Mouse (Mus musculus): Measurements from ENCODE around the gene Alyref.
"Not testable (repeated sequence)": the region's sequence is repeated elsewhere in the genome, so short reads cannot be mapped to it uniquely, and the experiment has no call there.

Gene Alyref

DNA sequence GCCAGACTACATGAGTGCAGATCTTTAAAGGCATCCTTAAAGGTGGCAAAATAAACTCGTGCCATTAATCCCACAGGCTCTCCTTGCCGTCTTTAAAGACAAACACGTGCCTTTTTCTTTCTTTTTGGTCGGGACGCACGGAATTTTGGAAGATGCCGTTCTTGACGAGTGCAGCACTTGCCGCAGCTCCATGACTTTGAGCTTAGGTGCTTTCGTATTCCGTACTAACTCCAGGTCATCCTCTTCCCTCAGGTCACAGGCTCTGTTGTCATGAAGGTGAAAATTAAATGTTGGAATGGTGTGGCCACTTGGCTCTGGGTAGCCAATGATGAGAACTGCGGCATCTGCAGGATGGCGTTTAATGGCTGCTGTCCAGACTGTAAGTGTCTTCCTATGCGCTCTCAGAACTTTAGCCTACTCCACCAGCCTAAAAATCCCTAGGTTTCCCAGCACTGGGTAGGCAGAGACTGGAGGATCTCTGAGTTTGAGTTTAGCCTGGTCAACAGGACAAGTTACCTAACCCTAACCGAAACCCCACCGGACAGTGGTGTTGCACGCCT, 905 bp upstream of the Alyref start:
- DNase-seq: no peak

- DNase-seq: peak; percentile 24
Observed at GRCm38 (mm10) chr11:120597240-120598235, 627 bp downstream of the Alyref start.

DNA sequence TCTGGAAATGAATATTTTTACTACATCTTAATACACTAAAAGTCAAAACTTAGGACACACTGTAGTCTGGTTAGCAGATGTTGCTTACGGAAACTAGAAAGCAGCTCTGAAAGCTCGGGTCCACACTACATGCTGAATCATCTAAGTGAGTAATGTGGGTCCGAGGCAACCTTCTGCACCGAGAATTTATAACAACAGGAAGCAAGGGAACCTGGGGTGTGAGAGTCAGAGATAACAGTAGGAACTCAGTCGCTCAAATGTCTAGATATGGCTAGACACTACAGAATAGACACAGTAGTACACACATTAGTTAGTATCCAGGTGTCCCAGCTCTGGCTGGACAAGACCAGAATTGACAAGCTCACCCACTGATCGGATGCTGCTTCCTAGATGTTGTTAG, 9.6 kb downstream of the Alyref start:
- no peak for DNase-seq

DNA sequence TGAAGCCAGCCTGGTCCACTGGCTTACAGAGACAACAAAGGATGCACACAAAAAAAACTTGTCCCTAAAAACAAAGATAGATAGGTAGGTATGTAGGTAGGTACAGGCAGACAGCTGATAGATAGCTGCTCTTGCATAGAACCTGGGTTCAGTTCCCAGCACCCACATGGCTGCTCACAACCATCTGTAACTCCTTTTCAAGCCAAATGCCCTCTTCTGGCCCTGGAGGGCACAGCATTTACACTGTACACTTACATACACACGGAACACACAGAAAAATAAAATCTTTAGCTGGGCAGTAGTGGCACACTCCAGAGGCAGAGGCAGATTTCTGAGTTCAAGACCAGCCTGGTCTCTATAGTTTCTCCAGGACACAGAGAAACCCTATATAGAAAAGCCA, 14.2 kb downstream of the Alyref start:
- DNase-seq: no peak

- not testable (repeated sequence) for DNase-seq
Observed at GRCm38 (mm10) chr11:120582982-120583293, 15.2 kb downstream of the Alyref start.

DNA sequence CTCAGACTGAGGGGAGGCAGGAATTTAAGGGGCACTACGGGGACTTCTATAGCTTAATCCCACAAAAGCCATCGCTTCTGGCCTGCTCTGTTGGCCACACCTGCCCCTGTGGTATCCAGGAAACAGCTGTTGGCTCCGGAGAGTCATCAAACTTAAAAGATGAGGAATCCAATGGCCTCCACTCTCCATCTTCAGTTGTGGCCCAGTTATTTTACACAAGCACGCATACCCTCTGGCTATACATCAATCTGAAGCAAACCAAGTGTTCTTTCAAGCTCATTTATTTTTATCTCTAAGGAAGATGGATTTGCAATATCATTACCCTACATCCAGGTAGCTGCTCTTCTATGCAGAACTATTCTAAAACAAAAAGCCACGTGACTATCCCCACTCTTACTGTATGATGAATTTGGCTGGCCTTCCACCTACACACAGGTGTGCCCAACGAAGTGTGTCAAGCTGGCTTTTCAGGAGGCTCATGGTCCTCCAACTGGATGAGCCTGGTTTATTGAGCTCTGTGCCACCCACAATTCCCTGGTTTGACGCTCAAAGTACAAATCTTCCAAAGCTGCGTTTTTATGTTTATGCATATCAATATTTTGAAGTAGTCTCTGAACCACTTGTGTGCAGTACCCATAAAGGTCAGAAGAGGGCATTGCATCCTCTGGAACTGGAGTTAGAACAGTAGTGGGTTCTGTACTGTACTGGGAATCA, 15.7 kb downstream of the Alyref start:
- peak; percentile 22 for DNase-seq

DNA sequence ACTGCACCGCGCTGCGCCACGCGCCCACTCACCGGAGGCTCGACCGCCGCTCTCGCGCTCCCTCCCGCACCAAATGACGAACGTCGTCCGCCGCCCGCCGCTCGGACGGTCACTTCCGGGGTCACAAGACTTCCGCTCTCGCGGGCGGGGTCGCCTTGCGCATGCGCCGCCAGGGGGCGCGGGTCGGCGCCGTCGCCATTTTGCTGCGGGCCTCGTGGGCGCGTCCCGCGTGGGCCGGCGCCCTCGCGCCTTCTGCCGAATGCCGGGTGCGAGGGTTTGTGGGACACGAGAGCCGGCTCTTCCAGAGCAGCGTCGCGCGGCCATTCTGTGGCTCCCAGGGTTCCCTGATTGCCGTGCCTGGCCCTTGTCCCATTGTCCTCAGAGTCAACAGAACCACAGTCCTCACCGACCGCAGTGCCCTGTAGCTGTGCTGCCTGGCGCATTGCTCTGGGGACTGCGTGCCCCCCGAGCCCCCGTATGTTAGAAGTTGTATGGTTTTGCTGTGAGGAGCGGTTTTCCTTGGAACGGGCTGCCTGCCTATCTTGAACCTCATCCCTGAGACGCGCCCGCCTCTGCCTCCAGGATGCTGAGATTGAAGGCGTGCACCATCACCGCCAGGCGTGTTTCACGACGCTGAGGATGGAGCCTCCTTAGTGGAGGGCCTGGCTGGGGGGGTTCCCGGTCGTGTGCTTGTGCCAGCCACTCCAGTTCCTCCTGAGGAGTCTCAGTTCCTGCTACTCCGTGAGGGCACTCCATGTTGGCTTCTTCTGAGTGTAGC, 16.5 kb downstream of the Alyref start, which contains the start of gene Arhgdia:
Arhgdia (minus strand) TSS at position 135 of the 778 bp plus-strand sequence.
- peak; percentile 93 for DNase-seq

- peak; percentile 65 for DNase-seq
Observed at GRCm38 (mm10) chr11:120580871-120581331, 17.3 kb downstream of the Alyref start.

DNA sequence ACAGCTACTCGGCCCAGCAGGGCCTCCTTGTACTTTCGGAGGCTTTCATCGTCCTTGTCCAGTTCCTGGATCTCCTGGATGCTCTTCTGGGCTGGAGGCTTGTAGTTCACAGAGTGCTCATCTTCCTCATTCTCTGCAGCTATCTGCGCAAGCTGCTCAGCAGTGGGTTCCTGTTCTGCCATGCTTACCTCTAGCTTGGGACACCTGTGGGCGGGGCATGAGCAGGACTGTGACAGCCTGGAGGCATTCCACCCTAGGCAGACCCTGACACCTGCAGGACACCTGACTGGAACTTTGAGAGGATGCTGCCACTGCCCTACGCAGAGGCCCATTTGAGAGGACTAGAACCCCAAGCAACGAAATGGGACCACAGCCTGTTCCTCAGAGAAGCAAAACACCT, 18.0 kb downstream of the Alyref start:
- DNase-seq: no peak

DNA sequence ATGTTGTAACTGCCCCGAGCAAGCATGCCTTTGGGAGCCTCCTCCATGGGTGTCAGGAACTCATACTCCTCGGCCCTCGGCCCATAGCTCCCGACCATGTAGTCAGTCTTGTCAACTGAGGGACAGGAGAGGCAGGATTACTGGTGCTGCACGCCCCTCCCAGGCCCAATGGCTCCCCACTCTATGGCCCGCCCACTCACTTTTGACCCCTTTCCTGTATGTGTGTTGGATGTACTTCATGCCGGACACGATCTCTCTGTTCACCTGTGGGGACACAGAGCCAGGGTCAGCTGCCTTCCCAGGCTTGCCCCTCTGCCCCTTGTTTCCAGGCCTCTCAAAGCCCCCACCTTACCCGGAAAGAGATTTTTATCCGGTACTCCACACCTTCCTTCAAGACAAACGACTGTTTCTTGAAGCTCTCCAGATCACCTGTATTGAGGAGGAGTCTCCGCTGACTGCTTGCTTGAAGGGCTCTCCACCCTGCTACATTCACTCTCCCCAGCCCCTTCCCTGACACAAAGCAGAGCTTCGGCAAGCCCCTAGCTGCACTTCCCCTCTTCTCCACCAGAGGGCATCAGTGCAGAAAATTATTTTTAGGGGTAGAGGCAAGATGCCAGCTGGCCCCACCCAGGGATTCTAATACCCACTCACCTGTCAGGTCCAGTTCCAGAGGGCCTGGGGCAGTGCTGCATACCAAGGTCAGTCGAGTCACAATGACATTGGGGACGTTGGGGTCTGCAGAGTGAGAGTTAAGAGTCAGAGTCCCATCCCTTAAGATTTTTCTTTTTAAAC, 18.7 kb downstream of the Alyref start:
- DNase-seq: peak; percentile 84

DNA sequence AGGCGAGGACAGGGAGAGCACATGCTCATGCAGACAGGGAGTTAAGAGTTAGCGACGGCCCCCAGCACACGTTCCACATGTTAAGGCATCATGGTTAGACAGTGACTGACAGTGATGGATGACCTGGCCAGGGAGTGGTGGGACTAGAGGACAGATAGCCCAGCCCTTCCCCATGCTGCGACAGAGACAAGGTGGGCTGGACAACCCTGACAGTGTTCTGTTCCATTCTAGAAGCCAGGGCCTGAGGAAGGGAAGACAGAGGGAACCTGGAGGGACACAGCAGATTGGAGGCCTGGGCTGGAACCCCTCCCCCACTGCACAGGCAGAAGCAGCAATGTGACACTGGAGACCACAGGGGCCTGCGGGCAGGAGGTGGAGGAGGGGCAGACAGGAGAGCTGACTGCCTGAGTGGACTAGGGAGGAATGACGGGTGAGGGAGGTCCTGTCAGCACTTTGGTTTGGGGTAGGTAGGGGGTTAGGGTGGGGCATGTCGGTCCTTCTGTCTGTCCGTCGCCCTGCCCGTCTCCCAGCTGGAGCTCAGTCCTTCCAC, 19.4 kb downstream of the Alyref start:
- no peak for DNase-seq

DNA sequence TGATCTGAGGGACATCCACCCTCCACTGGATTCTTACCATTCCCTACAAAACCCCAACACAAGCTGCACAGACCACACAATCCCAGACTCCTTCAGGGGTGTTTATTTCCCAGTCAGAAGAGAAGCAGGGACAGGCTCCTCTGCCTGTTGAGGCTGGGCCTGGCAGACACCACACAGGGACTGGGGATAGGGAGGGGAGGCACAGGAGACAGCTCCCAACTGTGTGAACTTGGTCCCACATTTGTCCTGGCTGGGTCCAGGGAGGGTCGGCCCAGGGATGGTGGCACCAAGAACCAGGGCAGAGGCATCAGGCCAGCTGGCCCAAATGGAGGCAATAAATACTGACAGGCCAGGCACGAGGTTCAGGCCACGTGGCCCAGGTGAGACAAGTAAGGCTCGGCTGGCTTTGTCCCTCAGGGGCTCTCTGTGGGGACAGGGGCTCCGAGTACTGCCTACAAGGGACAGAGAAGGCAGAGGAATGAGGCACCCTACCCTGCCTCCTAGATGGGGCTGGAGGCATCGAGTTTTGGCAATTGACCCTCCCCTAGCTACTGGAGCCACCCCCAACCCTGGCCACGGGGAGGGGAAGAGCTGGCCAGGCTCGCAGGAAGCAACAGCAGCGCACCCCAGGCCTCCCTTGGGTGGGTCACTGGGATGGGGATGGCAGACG, 20.0 kb downstream of the Alyref start:
- no peak for DNase-seq

- peak; percentile 34 for DNase-seq
Observed at GRCm38 (mm10) chr11:120577211-120578023, 20.7 kb downstream of the Alyref start.

DNA sequence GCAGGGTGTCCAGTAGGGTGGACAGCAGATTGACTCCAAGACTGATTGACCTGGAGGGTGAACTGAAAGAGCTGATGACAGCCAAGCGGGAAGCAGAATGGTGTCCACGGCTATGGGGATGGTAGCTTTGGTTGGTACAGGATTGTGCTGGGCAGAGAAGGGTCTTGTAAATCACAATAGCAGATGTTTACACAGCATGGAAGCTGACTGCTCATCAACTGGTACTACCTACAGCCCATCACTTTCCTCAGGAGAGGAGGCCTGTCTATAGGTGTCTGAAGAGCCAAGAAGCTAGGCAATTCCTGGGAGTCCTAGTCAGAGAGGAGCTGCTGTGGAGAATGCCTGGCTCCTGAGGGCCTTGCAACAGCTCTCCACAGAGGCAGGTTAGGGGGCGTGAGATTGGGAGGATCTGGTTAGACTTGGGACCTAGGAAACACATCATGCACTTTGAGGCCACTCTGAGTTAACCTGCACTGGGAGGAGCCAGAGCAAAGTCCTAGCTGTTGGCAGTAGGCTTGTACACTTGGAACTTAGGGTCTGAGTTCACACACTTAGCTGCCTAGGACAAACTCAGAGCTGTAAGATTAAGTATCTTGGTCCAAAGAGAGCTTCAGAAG, 21.7 kb downstream of the Alyref start:
- DNase-seq: no peak

- no peak for DNase-seq
Observed at GRCm38 (mm10) chr11:120575940-120576339, 22.2 kb downstream of the Alyref start.

DNA sequence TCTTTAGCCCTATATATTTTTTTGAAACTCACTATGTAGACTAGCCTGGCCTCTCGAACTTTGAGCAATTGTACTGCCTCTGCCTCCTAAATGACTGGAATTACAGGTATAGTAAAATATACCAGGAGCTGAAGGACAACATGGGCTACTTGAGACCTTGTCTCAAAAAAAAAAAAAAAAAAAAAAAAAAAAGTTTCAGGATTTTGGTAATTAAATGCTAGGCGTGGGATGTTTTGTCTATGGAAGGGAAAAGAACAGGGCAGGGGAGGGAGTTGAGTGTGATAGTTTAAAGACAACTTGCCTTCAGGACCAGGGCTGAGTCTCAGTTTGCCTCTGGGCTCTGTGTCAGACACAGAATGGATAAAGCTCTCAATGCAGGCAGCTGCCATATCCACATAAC, 23.1 kb downstream of the Alyref start:
- no peak for DNase-seq

DNA sequence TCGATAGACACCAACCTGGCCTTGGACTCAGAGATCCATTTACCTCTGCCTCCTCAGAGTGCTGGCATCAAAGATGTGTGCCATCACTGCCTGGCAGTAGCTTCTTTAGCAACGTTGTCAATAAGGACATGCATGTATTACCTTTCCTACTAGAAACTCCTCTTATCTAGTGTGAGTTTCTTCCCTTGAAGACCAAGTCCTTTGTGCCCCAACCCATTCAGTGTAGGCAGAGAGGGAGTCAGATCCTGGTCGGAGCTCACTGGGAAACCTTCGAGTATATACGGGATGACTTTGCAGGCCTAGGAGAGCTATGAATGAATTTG, 23.9 kb downstream of the Alyref start:
- DNase-seq: no peak

- DNase-seq: peak; percentile 32
Observed at GRCm38 (mm10) chr11:120573585-120574277, 24.4 kb downstream of the Alyref start.
